Mouse (Mus musculus) megakaryocyte, embryonic 14.5 days (primary cell): ENCODE measurements around the gene Zfp189.

Source experiments
- FLI1 ChIP-seq: IDR thresholded peaks from 2 replicates; pipeline ENCODE4 v1.6.1; 2012; ENCODE audit warnings: low read length, inconsistent platforms, mixed read lengths
- GATA1 ChIP-seq: IDR thresholded peaks from 3 replicates; pipeline ENCODE4 v1.6.1; 2012; ENCODE audit warnings: mixed read lengths, low read length, inconsistent platforms, borderline replicate concordance

DNA sequence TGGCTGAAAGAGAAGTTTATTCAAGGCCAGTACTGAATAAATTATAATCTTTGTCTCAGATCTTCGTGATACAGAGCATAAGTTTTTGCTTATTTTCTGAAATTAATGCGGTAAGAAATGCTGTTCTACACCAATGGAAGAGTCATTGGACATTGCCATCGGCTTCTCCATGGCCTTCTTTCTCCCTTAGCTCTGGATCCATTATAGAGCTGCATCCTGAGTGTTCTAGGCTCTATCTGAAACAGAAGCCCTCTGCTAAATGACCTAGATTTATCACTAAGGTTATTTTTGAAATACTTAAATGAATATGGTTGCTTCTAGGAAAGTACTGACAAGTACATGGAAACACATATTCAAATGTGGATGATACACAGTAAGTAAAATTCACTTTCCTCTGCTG, 14.1 kb downstream of the Zfp189 start:
- TF ChIP-seq FLI1 (no peak), GATA1 (no peak)
